Mouse (Mus musculus): Measurements from ENCODE around the gene Pold2. TPM values are rescaled to one million over a fixed set of nuclear protein-coding genes. Genes with fewer than 3 reads are reported as not detected.

Gene Pold2
- polyA plus RNA-seq, 1 experiment from 2014 or later: 122 TPM

DNA sequence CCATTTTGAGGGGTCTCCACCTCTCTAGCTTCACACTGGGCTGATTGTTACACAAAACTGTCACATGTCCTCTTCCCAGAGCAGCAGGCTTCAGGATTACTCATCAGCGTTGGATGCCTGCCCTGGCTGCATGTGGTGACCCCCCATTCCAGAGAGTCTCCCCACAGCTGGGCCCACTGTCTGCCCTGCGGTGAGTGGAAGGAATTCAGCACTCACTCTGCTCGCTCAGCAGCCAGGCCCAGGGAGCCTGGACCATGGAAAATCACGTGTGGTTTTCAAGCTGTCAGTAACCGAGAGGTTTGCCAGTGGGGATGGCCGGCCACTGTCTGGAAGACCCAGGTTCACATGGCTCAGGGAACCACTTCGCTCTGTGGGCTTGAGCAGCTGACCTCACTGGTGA, 22.2 kb downstream of the Pold2 start:
- peaks cover under 1% of the 10 kb centered on the region; the same call in 1 of the 2 replicates for H3K4me1 ChIP-seq
- ATAC-seq (ENCODE audit: insufficient read depth, low FRiP score, low read depth): 0 out of 2 replicates have a peak, but pooled peaks have one; percentile 52
- no peaks in the 10 kb centered on the region for H3K9me3 ChIP-seq
- 26% methylated on average over 7 of the region's 7 CpGs for WGBS
- H3K4me3 ChIP-seq (replicated peaks): no peak overlapping the region
- no peak overlapping the region for H3K9ac ChIP-seq
- no peak overlapping the region for H3K27ac ChIP-seq
- H3K36me3 ChIP-seq: no peaks in the 10 kb centered on the region
- no peaks in the 10 kb centered on the region for H3K27me3 ChIP-seq (replicated peaks)
- no peak overlapping the region for H3K4me2 ChIP-seq

DNA sequence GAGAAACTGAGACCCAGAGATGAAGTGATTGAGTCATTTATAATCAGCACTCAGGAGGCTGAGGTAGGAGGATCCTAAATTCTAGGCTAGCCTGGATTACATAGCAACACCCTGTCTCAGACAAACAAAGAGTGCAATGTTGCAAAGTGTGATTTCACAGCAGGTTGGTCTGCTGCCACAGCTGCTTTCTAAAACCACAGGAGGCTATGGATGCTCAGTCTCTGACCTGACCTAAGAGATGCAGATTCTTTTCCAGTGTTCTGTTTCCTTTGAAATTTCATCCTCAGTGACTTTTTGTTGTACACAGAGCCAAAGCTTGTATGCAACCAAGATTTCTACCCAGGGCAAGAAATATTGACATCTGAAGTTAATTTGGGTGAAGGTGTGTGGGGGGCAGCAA, 22.6 kb downstream of the Pold2 start:
- H3K4me1 ChIP-seq: no peaks in the 10 kb centered on the region

GRCm38 (mm10) chr11:5852314-5852713, 25.8 kb downstream of the Pold2 start:
- H3K27ac ChIP-seq: no peak overlapping the region
- no peak for ATAC-seq (ENCODE audit: insufficient read depth, low FRiP score, low read depth)
- 40% methylated on average over 1 of the region's 1 CpGs for WGBS

More for the DNA sequence above, 22.6 kb downstream of the Pold2 start:
- ATAC-seq (ENCODE audit: insufficient read depth, low FRiP score, low read depth): no peak
- no peaks in the 10 kb centered on the region for H3K27me3 ChIP-seq (replicated peaks)
- no peak overlapping the region for H3K4me2 ChIP-seq
- H3K9me3 ChIP-seq: no peaks in the 10 kb centered on the region
- H3K36me3 ChIP-seq: no peaks in the 10 kb centered on the region
- H3K4me3 ChIP-seq (replicated peaks): no peak overlapping the region
- H3K27ac ChIP-seq: no peak overlapping the region
- no peak overlapping the region for H3K9ac ChIP-seq

DNA sequence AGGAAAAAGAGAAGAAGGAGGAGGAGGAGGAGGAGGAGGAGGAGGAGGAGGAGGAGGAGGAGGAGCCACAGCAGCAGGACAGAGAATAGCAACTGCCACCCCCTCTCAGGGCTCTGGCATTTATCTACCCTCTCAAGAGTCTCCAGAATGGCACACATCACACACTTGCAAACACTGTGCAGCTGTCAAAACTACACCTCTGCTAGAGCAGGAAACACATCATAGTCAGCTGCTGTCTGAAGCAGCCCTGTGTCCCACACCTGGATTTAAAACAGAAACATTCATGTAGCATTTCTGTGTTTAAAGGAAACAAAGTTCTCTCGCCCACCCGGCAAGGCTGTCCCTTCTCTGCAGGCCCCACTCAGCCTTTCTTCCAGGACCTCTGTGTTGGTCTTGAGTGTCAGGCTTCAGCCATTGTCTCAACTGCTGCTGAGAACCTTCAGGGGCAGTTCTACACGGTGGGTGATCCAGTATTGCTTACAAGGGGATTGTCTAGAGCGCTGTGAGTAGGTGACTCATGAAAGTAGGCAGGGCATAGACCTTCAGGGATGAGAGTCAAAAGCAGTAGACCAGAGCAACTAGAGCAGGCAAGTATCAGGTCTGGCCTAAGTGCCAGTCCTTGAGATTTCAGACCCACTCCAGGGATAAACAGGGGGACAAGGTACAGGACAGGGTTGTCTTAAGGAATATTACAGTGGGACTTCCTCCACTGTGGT, 26.9 kb downstream of the Pold2 start:
- no peak overlapping the region for H3K4me3 ChIP-seq (replicated peaks)
- no peaks in the 10 kb centered on the region for H3K4me1 ChIP-seq
- 46% methylated on average over 4 of the region's 4 CpGs for WGBS
- no peak overlapping the region for H3K4me2 ChIP-seq
- no peaks in the 10 kb centered on the region for H3K36me3 ChIP-seq
- H3K9me3 ChIP-seq: no peaks in the 10 kb centered on the region
- ATAC-seq (ENCODE audit: insufficient read depth, low FRiP score, low read depth): no peak
- no peak overlapping the region for H3K27ac ChIP-seq
- no peak overlapping the region for H3K9ac ChIP-seq
- no peaks in the 10 kb centered on the region for H3K27me3 ChIP-seq (replicated peaks)

More at GRCm38 (mm10) chr11:5852314-5852713, 25.8 kb downstream of the Pold2 start:
- Histone ChIP-seq H3K4me2 (no peak overlapping the region), H3K36me3 (no peaks in the 10 kb centered on the region), H3K4me3 (replicated peaks) (no peak overlapping the region), H3K9ac (no peak overlapping the region), H3K27me3 (replicated peaks) (no peaks in the 10 kb centered on the region), H3K9me3 (no peaks in the 10 kb centered on the region), H3K4me1 (no peaks in the 10 kb centered on the region)

GRCm38 (mm10) chr11:5850452-5850851, 27.6 kb downstream of the Pold2 start:
- Histone ChIP-seq H3K4me2 (no peak overlapping the region), H3K9me3 (no peaks in the 10 kb centered on the region), H3K4me3 (replicated peaks) (no peak overlapping the region), H3K36me3 (no peaks in the 10 kb centered on the region), H3K9ac (no peak overlapping the region), H3K27ac (no peak overlapping the region), H3K27me3 (replicated peaks) (no peaks in the 10 kb centered on the region), H3K4me1 (no peaks in the 10 kb centered on the region)
- no peak for ATAC-seq (ENCODE audit: insufficient read depth, low FRiP score, low read depth)
- WGBS: 52% methylated on average over 5 of the region's 5 CpGs

GRCm38 (mm10) chr11:5849316-5849715, 28.8 kb downstream of the Pold2 start:
- Histone ChIP-seq H3K9ac (no peak overlapping the region), H3K36me3 (no peaks in the 10 kb centered on the region), H3K27ac (no peak overlapping the region), H3K9me3 (no peaks in the 10 kb centered on the region), H3K4me3 (replicated peaks) (no peak overlapping the region), H3K4me1 (no peaks in the 10 kb centered on the region), H3K27me3 (replicated peaks) (no peaks in the 10 kb centered on the region), H3K4me2 (no peak overlapping the region)
- 55% methylated on average over 2 of the region's 2 CpGs for WGBS
- ATAC-seq (ENCODE audit: insufficient read depth, low FRiP score, low read depth): no peak

- no peak overlapping the region for H3K4me3 ChIP-seq (replicated peaks)
- no peak overlapping the region for H3K27ac ChIP-seq
- no peak overlapping the region for H3K9ac ChIP-seq
- no peak for ATAC-seq (ENCODE audit: insufficient read depth, low FRiP score, low read depth)
- no peaks in the 10 kb centered on the region for H3K36me3 ChIP-seq
- no peaks in the 10 kb centered on the region for H3K4me1 ChIP-seq
- H3K27me3 ChIP-seq (replicated peaks): no peaks in the 10 kb centered on the region
- no peaks in the 10 kb centered on the region for H3K9me3 ChIP-seq
- WGBS: 65% methylated on average over 6 of the region's 6 CpGs
- H3K4me2 ChIP-seq: no peak overlapping the region
Observed at GRCm38 (mm10) chr11:5848741-5849140, 29.4 kb downstream of the Pold2 start.

GRCm38 (mm10) chr11:5846639-5847345, 31.3 kb downstream of the Pold2 start:
- WGBS: 60% methylated on average over 7 of the region's 7 CpGs
- no peaks in the 10 kb centered on the region for H3K4me1 ChIP-seq
- H3K36me3 ChIP-seq: no peaks in the 10 kb centered on the region
- no peak overlapping the region for H3K4me3 ChIP-seq (replicated peaks)
- no peak overlapping the region for H3K4me2 ChIP-seq
- H3K9me3 ChIP-seq: no peaks in the 10 kb centered on the region
- no peak overlapping the region for H3K9ac ChIP-seq
- H3K27me3 ChIP-seq (replicated peaks): no peaks in the 10 kb centered on the region
- no peak overlapping the region for H3K27ac ChIP-seq
- no peak for ATAC-seq (ENCODE audit: insufficient read depth, low FRiP score, low read depth)

DNA sequence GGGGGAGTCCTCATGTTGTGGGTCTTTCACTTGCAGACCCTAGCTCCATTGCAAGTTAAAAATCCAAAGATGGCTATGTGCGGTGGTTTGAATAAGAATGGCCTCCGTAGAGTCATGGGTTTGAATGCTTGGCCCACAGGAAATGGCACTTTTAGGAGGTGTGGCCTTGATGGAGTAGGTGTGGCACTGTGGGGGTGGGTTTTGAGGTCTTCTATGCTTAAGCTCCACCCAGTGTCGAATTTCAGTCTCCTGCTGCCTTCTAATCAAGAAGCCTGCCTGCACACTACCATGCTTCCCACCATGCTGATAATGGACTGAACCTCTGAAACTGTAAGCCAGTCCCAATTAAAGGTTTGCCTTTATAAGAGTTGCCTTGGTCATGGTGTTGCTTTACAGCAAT, 35.0 kb downstream of the Pold2 start:
- Histone ChIP-seq H3K4me1 (no peaks in the 10 kb centered on the region), H3K27me3 (replicated peaks) (no peaks in the 10 kb centered on the region), H3K9me3 (no peaks in the 10 kb centered on the region), H3K36me3 (no peaks in the 10 kb centered on the region), H3K9ac (no peak overlapping the region), H3K27ac (no peak overlapping the region), H3K4me3 (replicated peaks) (no peak overlapping the region), H3K4me2 (no peak overlapping the region)
- 84% methylated on average over 3 of the region's 3 CpGs for WGBS
- ATAC-seq (ENCODE audit: insufficient read depth, low FRiP score, low read depth): no peak

DNA sequence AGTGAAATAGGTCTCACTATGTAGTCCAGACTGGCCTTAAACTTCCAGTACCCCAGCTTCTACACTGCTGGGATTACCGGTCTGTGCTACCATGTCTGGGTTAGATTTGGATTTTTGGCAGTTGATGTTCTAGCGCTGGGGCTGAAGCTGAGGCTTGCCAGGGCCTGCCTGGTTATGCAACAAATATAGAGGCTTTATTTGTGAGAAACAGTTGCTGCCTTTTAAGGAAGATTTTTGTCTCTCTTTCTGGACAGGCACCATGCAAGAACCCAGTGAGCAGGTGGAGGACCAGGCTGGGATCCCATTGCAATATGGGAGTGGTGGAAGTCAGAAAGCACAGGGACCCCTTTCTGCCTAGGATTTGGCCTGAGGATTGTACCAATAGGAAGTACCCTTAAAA, 36.3 kb downstream of the Pold2 start:
- WGBS: 86% methylated on average over 2 of the region's 2 CpGs
- no peak overlapping the region for H3K4me2 ChIP-seq
- H3K36me3 ChIP-seq: no peaks in the 10 kb centered on the region
- H3K27ac ChIP-seq: no peak overlapping the region
- H3K27me3 ChIP-seq (replicated peaks): no peaks in the 10 kb centered on the region
- H3K4me3 ChIP-seq (replicated peaks): no peak overlapping the region
- no peak overlapping the region for H3K9ac ChIP-seq
- no peaks in the 10 kb centered on the region for H3K4me1 ChIP-seq
- ATAC-seq (ENCODE audit: insufficient read depth, low FRiP score, low read depth): no peak
- H3K9me3 ChIP-seq: no peaks in the 10 kb centered on the region

DNA sequence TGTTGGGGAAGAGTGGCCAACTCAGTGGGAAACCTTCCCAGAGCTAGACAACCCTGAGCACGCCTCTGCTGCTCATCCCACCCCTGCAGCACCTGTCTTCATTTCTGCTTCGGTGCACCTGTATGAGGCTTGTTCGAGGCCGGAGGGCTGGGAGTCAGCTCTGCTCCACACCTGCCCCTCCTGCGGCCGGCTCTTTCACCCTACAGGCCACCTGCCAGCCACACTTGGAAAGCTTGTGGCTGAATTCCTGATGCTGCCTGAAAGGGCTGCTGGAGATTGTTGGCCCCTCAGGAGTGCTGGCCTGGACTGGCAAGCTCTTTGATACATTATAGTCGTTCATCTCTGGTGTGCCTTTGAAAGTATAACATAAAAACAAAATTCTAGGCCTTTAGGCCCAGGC, 37.7 kb downstream of the Pold2 start:
- no peaks in the 10 kb centered on the region for H3K4me1 ChIP-seq
- no peak for ATAC-seq (ENCODE audit: insufficient read depth, low FRiP score, low read depth)
- H3K4me3 ChIP-seq (replicated peaks): no peak overlapping the region
- no peaks in the 10 kb centered on the region for H3K27me3 ChIP-seq (replicated peaks)
- H3K36me3 ChIP-seq: no peaks in the 10 kb centered on the region
- H3K9ac ChIP-seq: no peak overlapping the region
- no peaks in the 10 kb centered on the region for H3K9me3 ChIP-seq
- 80% methylated on average over 7 of the region's 7 CpGs for WGBS
- H3K27ac ChIP-seq: no peak overlapping the region
- H3K4me2 ChIP-seq: no peak overlapping the region

All from stomach, embryonic 15.5 days (tissue).